In the genomic region with DNA sequence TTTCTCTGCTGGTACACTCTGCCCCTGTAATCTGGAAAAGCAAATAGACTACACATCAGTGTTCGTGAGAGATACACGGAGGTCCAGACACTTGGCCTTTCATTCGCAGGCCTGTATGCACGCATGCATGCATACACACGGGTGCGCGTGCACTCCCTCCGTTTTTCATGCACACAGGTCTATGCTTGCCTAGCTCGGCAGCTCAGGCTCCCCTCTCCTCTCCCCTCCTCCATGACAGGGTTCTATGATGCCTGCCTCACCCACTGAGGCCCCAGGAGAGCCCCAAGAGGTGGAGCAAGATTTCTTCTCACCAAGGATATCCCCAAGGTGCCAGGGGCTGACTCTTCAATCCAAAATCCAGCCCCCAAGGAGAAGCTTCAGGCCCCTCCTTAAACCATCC, we compare ENCODE assay signal across 14 mouse cellular contexts. TPM values are rescaled to one million over a fixed set of nuclear protein-coding genes. Genes with fewer than 3 reads are reported as not detected.
DNase-seq lines count a peak whose midpoint lies in the region; ATAC-seq lines count a peak whose summit lies in the region.
"Had no signal": no experiment of that assay in that cellular context is flagged by ENCODE, and none has a peak within 500 bp of the region (broad histone marks: within the 10 kb centered on the region; RNA-seq: fewer than 3 reads in every experiment).

No protein-coding gene starts in this region.

- H3K27me3 ChIP-seq in heart, embryonic 15.5 days, result peaks cover 50% of the 10 kb centered on the region
- peaks cover 47% of the 10 kb centered on the region for H3K27me3 ChIP-seq in midbrain, embryonic 11.5 days (ENCODE audit: control insufficient read depth, insufficient read depth, low read length)
- peaks cover 41% of the 10 kb centered on the region for H3K27me3 ChIP-seq in midbrain, embryonic 15.5 days (replicated peaks)
- H3K27me3 ChIP-seq in hindbrain, embryonic 15.5 days, result peaks cover 41% of the 10 kb centered on the region
- H3K27me3 ChIP-seq in stomach, embryonic 16.5 days (ENCODE audit: control insufficient read depth, insufficient read depth, low read length), result no peaks in the 10 kb centered on the region

- H3K9ac ChIP-seq in heart, embryonic 15.5 days, result 0 out of 2 replicates have a peak overlapping the region, but pooled peaks have one; percentile 40
- peak overlapping the region; percentile 30; the same call in 1 of the 2 replicates for H3K9ac ChIP-seq in midbrain, embryonic 11.5 days (ENCODE audit: low read length)
- H3K9ac ChIP-seq in midbrain, embryonic 15.5 days, result no peak overlapping the region
- no peak overlapping the region for H3K9ac ChIP-seq in hindbrain, embryonic 15.5 days
- H3K9ac ChIP-seq in stomach, embryonic 16.5 days (ENCODE audit: low read length), result peak overlapping the region; percentile 88

- intact Hi-C loops in heart, postnatal 25 days (cut with DNase I), result no loop called here

- H3K36me3 ChIP-seq in heart, embryonic 15.5 days, result no peaks in the 10 kb centered on the region
- no peaks in the 10 kb centered on the region for H3K36me3 ChIP-seq in midbrain, embryonic 11.5 days (ENCODE audit: control insufficient read depth, insufficient read depth, low read length)
- H3K36me3 ChIP-seq in midbrain, embryonic 15.5 days (replicated peaks), result no peaks in the 10 kb centered on the region
- H3K36me3 ChIP-seq in hindbrain, embryonic 15.5 days, result no peaks in the 10 kb centered on the region
- no peaks in the 10 kb centered on the region for H3K36me3 ChIP-seq in stomach, embryonic 16.5 days (ENCODE audit: control insufficient read depth, insufficient read depth, low read length)

- H3K9me3 ChIP-seq in heart, embryonic 15.5 days (replicated peaks), result no peaks in the 10 kb centered on the region
- H3K9me3 ChIP-seq in midbrain, embryonic 11.5 days (ENCODE audit: control insufficient read depth, low read length), result no peaks in the 10 kb centered on the region
- no peaks in the 10 kb centered on the region for H3K9me3 ChIP-seq in midbrain, embryonic 15.5 days
- no peaks in the 10 kb centered on the region for H3K9me3 ChIP-seq in hindbrain, embryonic 15.5 days
- no peaks in the 10 kb centered on the region for H3K9me3 ChIP-seq in stomach, embryonic 16.5 days (replicated peaks; ENCODE audit: control insufficient read depth, low read length)

- ATAC-seq in heart, embryonic 15.5 days (replicated peaks; ENCODE audit: insufficient number of reproducible peaks, insufficient read depth, low FRiP score, low read depth), result no peak
- no peak for ATAC-seq in midbrain, embryonic 11.5 days (ENCODE audit: low FRiP score)
- no peak for ATAC-seq in midbrain, embryonic 15.5 days (replicated peaks)
- no peak for ATAC-seq in hindbrain, embryonic 15.5 days (ENCODE audit: low FRiP score, low read depth)
- ATAC-seq in stomach, embryonic 16.5 days (ENCODE audit: insufficient read depth, low FRiP score), result no peak

- H3K27ac ChIP-seq in heart, embryonic 15.5 days, result peak overlapping the region; percentile 96
- H3K27ac ChIP-seq in midbrain, embryonic 11.5 days (ENCODE audit: low read depth, low read length), result no peak overlapping the region
- no peak overlapping the region for H3K27ac ChIP-seq in midbrain, embryonic 15.5 days
- H3K27ac ChIP-seq in hindbrain, embryonic 15.5 days (replicated peaks), result peak overlapping the region; percentile 47; the same call in 1 of the 2 replicates
- H3K27ac ChIP-seq in stomach, embryonic 16.5 days (ENCODE audit: low read length), result peak overlapping the region; percentile 99

- 60% methylated on average over 9 of the region's 9 CpGs for WGBS in heart, embryonic 15.5 days
- 46% methylated on average over 9 of the region's 9 CpGs for WGBS in midbrain, embryonic 11.5 days
- WGBS in midbrain, embryonic 15.5 days, result 52% methylated on average over 9 of the region's 9 CpGs
- WGBS in hindbrain, embryonic 15.5 days, result 44% methylated on average over 9 of the region's 9 CpGs
- WGBS in stomach, embryonic 16.5 days, result 46% methylated on average over 9 of the region's 9 CpGs

- no peak overlapping the region for H3K4me2 ChIP-seq in heart, embryonic 15.5 days
- no peak overlapping the region for H3K4me2 ChIP-seq in midbrain, embryonic 11.5 days
- no peak overlapping the region for H3K4me2 ChIP-seq in midbrain, embryonic 15.5 days
- peak overlapping the region; percentile 97; the same call in 1 of the 2 replicates for H3K4me2 ChIP-seq in hindbrain, embryonic 15.5 days
- peak overlapping the region; percentile 69 for H3K4me2 ChIP-seq in stomach, embryonic 16.5 days (ENCODE audit: low read depth, low read length)

- DNase-seq in heart, postnatal 25 days (ENCODE audit: low spot score), result no peak
- DNase-seq in midbrain, embryonic 11.5 days (ENCODE audit: low spot score, missing footprints), result peak; percentile 81
- DNase-seq in embryo, embryonic 11 days, result no peak
- no peak for DNase-seq in spleen, postnatal 10 days (ENCODE audit: low spot score in 2 of 2)
- DNase-seq: adrenal gland, postnatal 25 days; cerebellum, postnatal 14 days; gastrocnemius, postnatal 36 days; layer of hippocampus, postnatal 36 days; thymus, adult 2 months had no signal

- H3K4me1 ChIP-seq in heart, embryonic 15.5 days (replicated peaks), result peaks cover 43% of the 10 kb centered on the region
- H3K4me1 ChIP-seq in midbrain, embryonic 11.5 days (ENCODE audit: control insufficient read depth, insufficient read depth, low read length), result peaks cover 21% of the 10 kb centered on the region
- peaks cover 26% of the 10 kb centered on the region for H3K4me1 ChIP-seq in midbrain, embryonic 15.5 days
- peaks cover 32% of the 10 kb centered on the region for H3K4me1 ChIP-seq in hindbrain, embryonic 15.5 days (replicated peaks)
- peaks cover 33% of the 10 kb centered on the region for H3K4me1 ChIP-seq in stomach, embryonic 16.5 days (ENCODE audit: control insufficient read depth, insufficient read depth, low read length)

- H3K4me3 ChIP-seq in heart, embryonic 15.5 days, result no peak overlapping the region
- no peak overlapping the region for H3K4me3 ChIP-seq in midbrain, embryonic 11.5 days (ENCODE audit: low read depth, low read length)
- no peak overlapping the region for H3K4me3 ChIP-seq in midbrain, embryonic 15.5 days
- H3K4me3 ChIP-seq in hindbrain, embryonic 15.5 days, result no peak overlapping the region
- H3K4me3 ChIP-seq in stomach, embryonic 16.5 days (replicated peaks; ENCODE audit: low read length), result 0 out of 2 replicates have a peak overlapping the region, but pooled peaks have one; percentile 29

RNA-seq across cellular contexts. Expression of gene Rarg, which starts 7.3 kb away (rescaled TPM):
- polyA plus RNA-seq in heart, embryonic 15.5 days (2015; fragmentation: Nextera tagmentation; extraction: Ambion mirVana), result 7.9 and 15.8 TPM in 2 replicates
- 10 to 100 TPM; 17.0 to 20.8 TPM for total RNA-seq in heart, postnatal 25 days (2021)
- polyA plus RNA-seq in midbrain, embryonic 11.5 days (2014; fragmentation: Nextera tagmentation; extraction: Ambion mirVana), result 10.1 and 10.5 TPM in 2 replicates
- polyA plus RNA-seq in midbrain, embryonic 15.5 days (2015; fragmentation: Nextera tagmentation; extraction: Ambion mirVana), result 4.1 and 6.4 TPM in 2 replicates
- polyA plus RNA-seq in hindbrain, embryonic 15.5 days (2015; fragmentation: Nextera tagmentation; extraction: Ambion mirVana), result 5.8 and 6.3 TPM in 2 replicates
- 41.2 and 48.6 TPM in 2 replicates for polyA plus RNA-seq in stomach, embryonic 16.5 days (2015; fragmentation: Nextera tagmentation; extraction: Ambion mirVana)

RNA-seq across cellular contexts. Expression of gene Itgb7, which starts 18.2 kb away (rescaled TPM):
- 1.7 and 8.9 TPM in 2 replicates for polyA plus RNA-seq in heart, embryonic 15.5 days (2015; fragmentation: Nextera tagmentation; extraction: Ambion mirVana)
- 1 to 10 TPM; 1.3 TPM for total RNA-seq in heart, postnatal 25 days (2021)
- 0.15 and 0.55 TPM in 2 replicates for polyA plus RNA-seq in midbrain, embryonic 11.5 days (2014; fragmentation: Nextera tagmentation; extraction: Ambion mirVana)
- polyA plus RNA-seq in midbrain, embryonic 15.5 days (2015; fragmentation: Nextera tagmentation; extraction: Ambion mirVana), result 0.98 and 1.1 TPM in 2 replicates
- polyA plus RNA-seq in hindbrain, embryonic 15.5 days (2015; fragmentation: Nextera tagmentation; extraction: Ambion mirVana), result 1.1 and 1.2 TPM in 2 replicates
- polyA plus RNA-seq in stomach, embryonic 16.5 days (2015; fragmentation: Nextera tagmentation; extraction: Ambion mirVana), result 5.6 and 6.3 TPM in 2 replicates

RNA-seq across cellular contexts. Expression of gene Gm9918, which starts 20.4 kb away (rescaled TPM):
- polyA plus RNA-seq in heart, embryonic 15.5 days (2015; fragmentation: Nextera tagmentation; extraction: Ambion mirVana), result not detected in 2 replicates
- total RNA-seq in heart, postnatal 25 days (2021), result not detected
- polyA plus RNA-seq in midbrain, embryonic 11.5 days (2014; fragmentation: Nextera tagmentation; extraction: Ambion mirVana), result 0.15 and 0.23 TPM in 2 replicates
- 0.10 TPM in 1 of 2 replicates, not detected in the other for polyA plus RNA-seq in midbrain, embryonic 15.5 days (2015; fragmentation: Nextera tagmentation; extraction: Ambion mirVana)
- 0.06 and 0.07 TPM in 2 replicates for polyA plus RNA-seq in hindbrain, embryonic 15.5 days (2015; fragmentation: Nextera tagmentation; extraction: Ambion mirVana)
- 0.16 and 0.28 TPM in 2 replicates for polyA plus RNA-seq in stomach, embryonic 16.5 days (2015; fragmentation: Nextera tagmentation; extraction: Ambion mirVana)
- total RNA-seq: gastrocnemius, postnatal 36 days; layer of hippocampus, postnatal 36 days; megakaryocyte, adult 5-6 weeks had no signal

RNA-seq across cellular contexts. Expression of gene Mfsd5, which starts 29.3 kb away (rescaled TPM):
- polyA plus RNA-seq in heart, embryonic 15.5 days (2015; fragmentation: Nextera tagmentation; extraction: Ambion mirVana), result 39.3 and 47.4 TPM in 2 replicates
- total RNA-seq in heart, postnatal 25 days (2021), result 10 to 100 TPM; 15.5 to 18.5 TPM
- polyA plus RNA-seq in midbrain, embryonic 11.5 days (2014; fragmentation: Nextera tagmentation; extraction: Ambion mirVana), result 50.8 and 53.0 TPM in 2 replicates
- polyA plus RNA-seq in midbrain, embryonic 15.5 days (2015; fragmentation: Nextera tagmentation; extraction: Ambion mirVana), result 58.5 and 64.0 TPM in 2 replicates
- 59.7 and 63.5 TPM in 2 replicates for polyA plus RNA-seq in hindbrain, embryonic 15.5 days (2015; fragmentation: Nextera tagmentation; extraction: Ambion mirVana)
- polyA plus RNA-seq in stomach, embryonic 16.5 days (2015; fragmentation: Nextera tagmentation; extraction: Ambion mirVana), result 71.5 and 83.5 TPM in 2 replicates

RNA-seq across cellular contexts. Expression of gene Csad, which starts 45.4 kb away (rescaled TPM):
- 31.1 and 47.9 TPM in 2 replicates for polyA plus RNA-seq in heart, embryonic 15.5 days (2015; fragmentation: Nextera tagmentation; extraction: Ambion mirVana)
- total RNA-seq in heart, postnatal 25 days (2021), result 10 to 100 TPM; 15.7 to 16.3 TPM
- polyA plus RNA-seq in midbrain, embryonic 11.5 days (2014; fragmentation: Nextera tagmentation; extraction: Ambion mirVana), result 21.9 and 25.9 TPM in 2 replicates
- 38.0 and 39.4 TPM in 2 replicates for polyA plus RNA-seq in midbrain, embryonic 15.5 days (2015; fragmentation: Nextera tagmentation; extraction: Ambion mirVana)
- 39.2 and 40.1 TPM in 2 replicates for polyA plus RNA-seq in hindbrain, embryonic 15.5 days (2015; fragmentation: Nextera tagmentation; extraction: Ambion mirVana)
- polyA plus RNA-seq in stomach, embryonic 16.5 days (2015; fragmentation: Nextera tagmentation; extraction: Ambion mirVana), result 47.3 and 50.9 TPM in 2 replicates

Comparison
In these comparisons a context has a peak if more than half of its experiments do, and no peak if none do; other contexts are left out.
1. H3K9ac ChIP-seq: peak in heart, embryonic 15.5 days (single experiment), midbrain, embryonic 11.5 days (single experiment) and stomach, embryonic 16.5 days (single experiment); none in midbrain, embryonic 15.5 days (single experiment) and hindbrain, embryonic 15.5 days (single experiment).
2. H3K27ac ChIP-seq: peak in heart, embryonic 15.5 days (single experiment), hindbrain, embryonic 15.5 days (single experiment) and stomach, embryonic 16.5 days (single experiment); none in midbrain, embryonic 11.5 days (single experiment) and midbrain, embryonic 15.5 days (single experiment).
3. H3K4me2 ChIP-seq: peak in hindbrain, embryonic 15.5 days (single experiment) and stomach, embryonic 16.5 days (single experiment); none in heart, embryonic 15.5 days (single experiment), midbrain, embryonic 11.5 days (single experiment) and midbrain, embryonic 15.5 days (single experiment).